Mouse (Mus musculus): ENCODE measurements around the gene Tmem53.

GRCm38 (mm10) chr4:117313085-117313424, 61.3 kb downstream of the Tmem53 start:
- TF ChIP-seq CTCF (IDR thresholded peaks at IDR 0.05; ENCODE audit: extremely low read depth, insufficient read length, insufficient replicate concordance, low read depth, low read length) (no peak), POLR2A (IDR thresholded peaks at IDR 0.05; ENCODE audit: low read depth, low read length) (no peak)
